Mouse (Mus musculus) liver, embryonic 14.5 days (tissue): ENCODE data around the gene Smpd3. TPM values are rescaled to one million over a fixed set of nuclear protein-coding genes. Genes with fewer than 3 reads are reported as not detected.

Experiments
- ATAC-seq: fragments of 200-750 bp; cut with Nextera tagmentation; 2 replicates; pipeline ENCODE4 v1.8.0; 2017; ENCODE audit warnings: moderate number of reproducible peaks, mild to moderate bottlenecking, moderate library complexity; ENCODE audit not compliant: insufficient read depth
- DNase-seq, 3 experiments: peaks; one replicate each; pipeline ENCODE4 v3.0.0-alpha.2; 2012 to 2013; ENCODE audit warnings: low read depth in 3 of 3, low spot score in 3 of 3
- H3K27ac ChIP-seq: fragments of 300-500 bp; sonication (generic); 2 replicates; pipeline ENCODE4 v1.5.1; 2014; ENCODE audit warnings: moderate library complexity, mild to moderate bottlenecking, control low read depth, inconsistent platforms
- H3K27me3 ChIP-seq: fragments of 300-500 bp; sonication (generic); 2 replicates; pipeline ENCODE4 v1.6.1; 2014; ENCODE audit warnings: mild to moderate bottlenecking, low read length, moderate library complexity; ENCODE audit not compliant: control insufficient read depth, insufficient read depth
- H3K36me3 ChIP-seq: fragments of 300-500 bp; sonication (generic); replicated peaks from 2 replicates; pipeline ENCODE4 v1.6.1; 2014; ENCODE audit warnings: low read depth; ENCODE audit not compliant: control insufficient read depth, insufficient read depth
- H3K4me1 ChIP-seq, 2 experiments: fragments of 200-500 bp in 1 of 2; fragments of 300-500 bp in 1 of 2; sonication (generic) in 1 of 2; replicated peaks; 2 replicates each; pipeline ENCODE4 v1.6.1; 2012 to 2014; ENCODE audit warnings: antibody characterized with exemption in 1 of 2, inconsistent platforms in 1 of 2, low read length in 1 of 2; ENCODE audit not compliant: control insufficient read depth in 2 of 2, insufficient read depth in 2 of 2
- H3K4me2 ChIP-seq: fragments of 300-500 bp; sonication (generic); 2 replicates; pipeline ENCODE4 v1.6.1; 2014; ENCODE audit warnings: low read depth, mild to moderate bottlenecking, control low read depth, moderate library complexity
- H3K4me3 ChIP-seq, 2 experiments: fragments of 200-500 bp in 1 of 2; fragments of 300-500 bp in 1 of 2; sonication (generic) in 1 of 2; 2 replicates each; pipeline ENCODE4 v1.5.1; 2012 to 2014; ENCODE audit warnings: low read depth in 2 of 2, low read length in 2 of 2, mild to moderate bottlenecking in 2 of 2, control low read depth in 1 of 2, inconsistent platforms in 1 of 2, moderate library complexity in 1 of 2; ENCODE audit not compliant: insufficient read depth in 1 of 2
- H3K9ac ChIP-seq: fragments of 300-500 bp; sonication (generic); replicated peaks from 2 replicates; pipeline ENCODE4 v1.6.1; 2014; ENCODE audit warnings: mild to moderate bottlenecking, control low read depth, moderate library complexity
- H3K9me3 ChIP-seq: fragments of 300-500 bp; sonication (generic); 2 replicates; pipeline ENCODE4 v1.6.1; 2016; ENCODE audit warnings: low read length, mixed read lengths; ENCODE audit not compliant: control insufficient read depth
- CTCF ChIP-seq: IDR thresholded peaks from 2 replicates; pipeline ENCODE4 v1.5.1; 2016; ENCODE audit warnings: antibody characterized with exemption, low read depth, control low read depth
- EP300 ChIP-seq: IDR thresholded peaks from 2 replicates; pipeline ENCODE4 v1.6.1; 2016; ENCODE audit warnings: antibody characterized with exemption, low read depth
- WGBS: fragments of 180-500 bp; shearing (Covaris S2); extraction: QIAGEN DNeasy Blood & Tissue Kit; methylation state at CpG from one replicate; pipeline ENCODE4 v1.1.7; 2014; ENCODE audit not compliant: insufficient replicate concordance; 5-methylcytosine and 5-hydroxymethylcytosine counted together
- polyA plus RNA-seq, 2 experiments: library from polyadenylated mRNA; depleted of rRNA in 1 of 2; stranded (reverse) in 1 of 2; unstranded in 1 of 2; fragments of >200 nt; fragmentation: Nextera tagmentation in 1 of 2; extraction: Ambion mirVana in 1 of 2; gene quantifications; 2 replicates each; pipeline versions ENCODE4 v1.2.1 to v1.2.3; 2012 to 2014

The Smpd3 gene
- polyA plus RNA-seq, 2 experiments = 0.22 to 0.34 TPM

DNA sequence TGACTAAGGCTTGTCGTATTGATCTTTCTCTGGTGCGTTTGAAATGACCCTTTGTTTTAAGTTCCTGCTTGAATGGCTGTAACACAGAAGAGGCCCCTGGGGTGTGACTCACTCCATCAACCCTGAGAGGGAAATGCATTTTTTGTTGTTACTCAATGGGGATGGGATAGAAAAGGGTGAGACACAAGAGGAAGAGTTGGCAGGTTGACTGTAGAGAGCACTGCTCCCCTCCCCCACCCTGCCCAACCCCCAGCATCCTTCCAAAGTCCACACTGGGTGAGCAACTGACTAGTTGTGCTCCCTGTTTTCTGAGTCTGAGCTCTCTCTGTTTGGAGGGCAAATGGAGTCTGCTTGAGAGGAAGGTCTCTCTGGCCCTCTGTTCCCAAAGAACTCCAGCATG lies 50.3 kb downstream of the Smpd3 start:
- no peak overlapping the region for H3K9ac ChIP-seq
- 29% methylated on average over 2 of the region's 2 CpGs for WGBS
- H3K4me2 ChIP-seq = no peak overlapping the region
- no peak overlapping the region for H3K27ac ChIP-seq
- H3K27me3 ChIP-seq = no peaks in the 10 kb centered on the region
- H3K4me1 ChIP-seq = peaks cover 0 to 7% of the 10 kb centered on the region in 2 experiments; a peak in 1 of 4 replicates
- no peak for DNase-seq
- TF ChIP-seq EP300 = no peak
- no peak for TF ChIP-seq CTCF
- no peaks in the 10 kb centered on the region for H3K36me3 ChIP-seq
- H3K4me3 ChIP-seq = no peak overlapping the region
- no peaks in the 10 kb centered on the region for H3K9me3 ChIP-seq
- no peak for ATAC-seq

DNA sequence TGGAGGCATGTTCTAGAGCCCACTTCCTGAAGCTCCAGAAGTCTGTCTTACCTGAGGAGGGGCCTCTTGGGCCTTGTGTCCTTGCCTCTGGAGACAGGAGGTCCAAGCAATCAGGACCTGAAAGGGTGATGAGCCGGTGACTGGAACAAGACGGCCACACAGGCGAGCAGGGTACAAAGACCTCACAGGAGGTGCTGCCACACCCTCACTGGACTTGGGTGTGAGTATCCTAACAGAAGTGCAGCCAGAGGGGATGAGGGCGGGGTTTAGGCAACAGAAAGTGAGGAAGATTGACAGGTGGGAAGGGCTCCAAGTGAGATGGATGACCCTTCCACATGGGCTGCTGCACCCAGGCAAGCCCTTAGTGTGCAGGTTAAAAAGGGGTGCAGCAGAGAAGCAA lies 56.9 kb downstream of the Smpd3 start:
- Histone ChIP-seq H3K36me3 (no peaks in the 10 kb centered on the region), H3K4me2 (no peak overlapping the region), H3K4me3 (no peak overlapping the region), H3K27me3 (no peaks in the 10 kb centered on the region), H3K9ac (no peak overlapping the region), H3K27ac (no peak overlapping the region), H3K9me3 (no peaks in the 10 kb centered on the region), H3K4me1 (no peaks in the 10 kb centered on the region)
- TF ChIP-seq CTCF (no peak), EP300 (no peak)
- ATAC-seq (no peak), DNase-seq (no peak)
- WGBS = 43% methylated on average over 4 of the region's 4 CpGs

DNA sequence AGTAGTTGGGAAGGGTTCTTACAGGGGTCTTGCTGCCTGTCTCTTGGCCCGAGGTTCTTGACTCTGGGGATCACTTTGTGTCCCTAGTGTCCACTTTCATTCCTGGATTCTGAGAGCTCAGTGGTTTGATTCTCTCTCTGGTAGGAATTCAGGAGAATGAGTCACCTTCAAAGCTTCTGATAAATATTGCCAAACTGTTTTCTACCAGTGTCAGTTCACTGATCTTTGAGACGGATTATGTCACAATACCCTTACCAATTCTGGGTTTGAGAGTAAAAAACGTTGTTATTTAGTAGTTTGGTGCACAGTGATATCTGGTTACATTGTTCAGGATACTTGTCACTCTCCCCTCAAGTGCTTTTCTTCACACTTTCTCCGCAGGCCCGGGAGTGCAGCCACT lies 57.6 kb downstream of the Smpd3 start:
- H3K27me3 ChIP-seq = no peaks in the 10 kb centered on the region
- H3K4me2 ChIP-seq = no peak overlapping the region
- DNase-seq (no peak), ATAC-seq (no peak)
- H3K36me3 ChIP-seq = no peaks in the 10 kb centered on the region
- TF ChIP-seq CTCF (no peak), EP300 (no peak)
- no peaks in the 10 kb centered on the region for H3K9me3 ChIP-seq
- H3K9ac ChIP-seq = no peak overlapping the region
- 42% methylated on average over 5 of the region's 5 CpGs for WGBS
- H3K4me1 ChIP-seq = no peaks in the 10 kb centered on the region
- H3K27ac ChIP-seq = no peak overlapping the region
- no peak overlapping the region for H3K4me3 ChIP-seq

DNA sequence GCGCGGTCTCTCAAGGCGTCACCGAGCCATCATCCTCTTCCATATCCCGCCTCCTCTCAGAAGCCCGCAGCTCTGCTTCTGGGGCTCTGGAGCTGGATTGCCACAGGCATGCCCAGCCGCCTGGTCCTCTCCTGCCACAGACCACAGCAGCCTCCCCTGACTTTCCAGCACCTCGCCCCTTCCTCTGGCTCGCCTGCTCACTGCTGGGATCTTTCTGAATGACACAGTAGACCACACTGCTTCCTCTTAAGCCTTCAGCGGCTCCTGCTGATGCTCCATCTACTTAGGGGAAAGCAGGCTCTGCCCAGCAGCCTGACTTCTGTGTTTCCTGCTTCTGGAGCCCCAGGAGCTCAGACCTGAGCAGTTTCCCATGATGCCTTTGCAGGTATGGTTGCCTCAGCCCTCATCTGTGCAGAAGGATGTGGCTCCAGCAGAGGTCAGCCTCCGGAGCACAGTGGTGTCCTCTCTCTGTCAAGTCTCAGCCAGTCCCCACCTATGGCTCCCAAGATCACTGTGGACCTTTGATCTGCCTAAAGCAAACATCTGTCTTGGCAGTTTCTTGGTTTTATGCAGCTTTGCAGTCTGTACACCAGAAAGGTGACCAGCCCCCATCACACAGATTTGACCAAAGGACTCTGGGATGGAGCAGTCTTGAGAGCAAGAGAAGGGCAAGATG lies 59.3 kb downstream of the Smpd3 start:
- Histone ChIP-seq H3K4me3 (no peak overlapping the region), H3K27ac (no peak overlapping the region), H3K4me1 (no peaks in the 10 kb centered on the region), H3K36me3 (no peaks in the 10 kb centered on the region), H3K27me3 (no peaks in the 10 kb centered on the region), H3K9ac (no peak overlapping the region), H3K9me3 (no peaks in the 10 kb centered on the region), H3K4me2 (no peak overlapping the region)
- no peak for DNase-seq
- no peak for ATAC-seq
- WGBS = 47% methylated on average over 11 of the region's 11 CpGs
- TF ChIP-seq EP300 (no peak), CTCF (no peak)

DNA sequence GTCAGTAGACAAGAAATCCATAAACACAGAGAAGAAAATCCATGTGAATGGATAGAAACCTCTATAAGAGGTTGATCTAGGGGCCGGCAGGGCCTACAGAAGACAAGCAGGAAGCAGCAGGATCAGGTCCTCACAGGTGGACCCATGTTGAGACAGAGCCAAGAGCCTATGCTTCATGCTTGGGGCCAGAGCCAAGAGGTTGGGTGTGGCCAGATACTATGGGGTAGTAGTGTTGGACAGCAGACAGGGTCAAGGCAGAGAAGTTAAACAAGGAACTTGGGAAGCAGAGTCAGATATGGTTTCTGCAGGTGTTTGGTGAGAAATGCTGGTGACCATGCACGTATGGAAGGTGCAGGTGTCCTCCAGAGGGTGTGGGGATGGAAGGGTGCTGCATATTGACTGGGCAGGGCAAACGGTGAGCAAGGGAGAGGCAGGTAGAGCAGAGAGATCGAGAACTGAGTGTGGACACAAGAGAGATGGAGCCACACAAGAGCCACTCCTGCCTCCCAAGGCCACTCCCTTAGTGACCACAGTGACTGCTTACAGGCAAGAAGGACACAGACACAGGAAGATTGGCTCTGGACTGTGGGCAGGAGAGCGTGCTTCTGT lies 61.0 kb downstream of the Smpd3 start:
- ATAC-seq = no peak

More for the DNA sequence above, 61.0 kb downstream of the Smpd3 start:
- Histone ChIP-seq H3K27ac (no peak overlapping the region), H3K4me3 (no peak overlapping the region), H3K4me2 (no peak overlapping the region), H3K27me3 (no peaks in the 10 kb centered on the region), H3K9ac (no peak overlapping the region), H3K36me3 (no peaks in the 10 kb centered on the region), H3K4me1 (no peaks in the 10 kb centered on the region), H3K9me3 (no peaks in the 10 kb centered on the region)
- WGBS = 55% methylated on average over 5 of the region's 5 CpGs
- no peak for DNase-seq
- TF ChIP-seq CTCF = no peak
- no peak for TF ChIP-seq EP300
